Mouse (Mus musculus) testis, adult 2 months (tissue): ENCODE results near the gene Prr12. TPM values are rescaled to one million over a fixed set of nuclear protein-coding genes. Genes with fewer than 3 reads are reported as not detected.

Experiments used
- H3K27ac ChIP-seq: fragments of 200-500 bp; 2 replicates; pipeline ENCODE4 v1.5.1; 2012; ENCODE audit warnings: low read depth, low read length; ENCODE audit not compliant: control insufficient read depth, insufficient read depth
- H3K27me3 ChIP-seq: fragments of 200-500 bp; 2 replicates; pipeline ENCODE4 v1.6.1; 2012; ENCODE audit warnings: mild to moderate bottlenecking, low read length, moderate library complexity; ENCODE audit not compliant: control insufficient read depth, insufficient read depth
- H3K36me3 ChIP-seq: fragments of 200-500 bp; 2 replicates; pipeline ENCODE4 v1.6.1; 2012; ENCODE audit warnings: mild to moderate bottlenecking, low read length; ENCODE audit not compliant: control insufficient read depth, insufficient read depth
- H3K4me1 ChIP-seq: fragments of 200-500 bp; 2 replicates; pipeline ENCODE4 v1.6.1; 2012; ENCODE audit warnings: low read length; ENCODE audit not compliant: control insufficient read depth, insufficient read depth
- H3K4me3 ChIP-seq: fragments of 200-500 bp; 2 replicates; pipeline ENCODE4 v1.5.1; 2012; ENCODE audit warnings: low read depth, mild to moderate bottlenecking, low read length, moderate library complexity, mixed read lengths; ENCODE audit not compliant: control insufficient read depth
- CTCF ChIP-seq: fragments of 200-500 bp; IDR thresholded peaks from 2 replicates; pipeline ENCODE4 v1.5.1; 2012; ENCODE audit warnings: low read depth, mild to moderate bottlenecking, inconsistent platforms, low read length, moderate library complexity; ENCODE audit not compliant: control insufficient read depth, insufficient read depth, insufficient replicate concordance
- POLR2A ChIP-seq: fragments of 200-500 bp; IDR thresholded peaks from 2 replicates; pipeline ENCODE4 v1.6.1; 2012; ENCODE audit warnings: low read depth, mild to moderate bottlenecking, inconsistent platforms, low read length, moderate library complexity; ENCODE audit not compliant: control insufficient read depth
- polyA plus RNA-seq: library from polyadenylated mRNA; depleted of rRNA; stranded (reverse); fragments of >200 nt; gene quantifications from 2 replicates; pipeline ENCODE4 v1.2.3, GENCODE M21; 2012

Gene Prr12
- polyA plus RNA-seq, 1 experiment, result 3.4 TPM

GRCm38 (mm10) chr7:45048923-45049657, 3.6 kb downstream of the Prr12 start:
- H3K4me3 ChIP-seq, result no peak overlapping the region
- no peaks in the 10 kb centered on the region for H3K27me3 ChIP-seq
- H3K36me3 ChIP-seq, result no peaks in the 10 kb centered on the region
- TF ChIP-seq CTCF (no peak), POLR2A (no peak)
- no peak overlapping the region for H3K27ac ChIP-seq
- H3K4me1 ChIP-seq, result peaks cover 22% of the 10 kb centered on the region

DNA sequence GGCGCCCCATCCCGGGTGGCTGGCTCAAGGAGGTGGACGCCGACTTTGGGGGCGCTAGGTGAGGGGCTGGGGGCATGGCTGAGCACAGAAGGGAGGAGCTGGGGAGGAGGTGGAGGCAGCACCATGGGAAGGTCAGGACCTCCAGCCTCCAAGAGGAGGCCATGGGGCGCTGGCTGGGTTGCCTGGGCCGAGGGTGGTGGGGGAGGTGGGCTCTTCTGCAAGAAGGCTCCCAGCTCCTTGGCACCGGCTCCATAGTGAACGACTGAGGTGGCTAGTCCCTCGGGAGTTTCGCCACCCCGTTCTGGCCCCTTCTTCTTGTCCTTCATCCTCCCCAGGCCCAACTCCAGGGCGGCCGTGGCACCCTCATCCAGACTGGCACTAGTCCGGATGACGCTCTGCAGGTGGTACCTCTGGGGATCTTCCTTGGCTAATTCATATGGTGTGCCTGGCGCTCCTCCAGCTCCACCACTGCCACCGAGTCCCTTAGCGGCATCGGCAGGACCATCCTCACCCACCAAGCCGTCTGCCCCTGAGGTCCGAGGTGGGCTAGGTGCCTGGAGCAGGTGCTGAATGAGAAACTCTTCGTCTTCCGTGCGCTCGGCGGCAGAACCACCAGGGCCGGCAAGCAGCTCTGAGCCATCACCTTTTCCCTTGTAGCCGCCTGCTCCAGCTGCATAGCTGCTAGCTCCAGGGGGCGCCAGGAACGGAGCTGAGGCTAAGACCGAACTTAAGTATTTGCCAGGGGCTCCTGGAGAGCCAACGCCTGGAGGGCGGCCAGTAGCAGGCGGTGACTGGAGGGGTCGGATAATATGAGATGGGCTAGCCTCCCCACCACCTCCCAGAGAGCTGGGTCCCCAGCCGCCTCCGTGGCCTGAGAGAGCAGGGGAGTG, 4.4 kb downstream of the Prr12 start:
- Histone ChIP-seq H3K27me3 (no peaks in the 10 kb centered on the region), H3K36me3 (no peaks in the 10 kb centered on the region), H3K4me3 (no peak overlapping the region), H3K4me1 (peaks cover 17% of the 10 kb centered on the region), H3K27ac (no peak overlapping the region)
- TF ChIP-seq POLR2A (no peak), CTCF (no peak)

- H3K36me3 ChIP-seq, result no peaks in the 10 kb centered on the region
- H3K4me3 ChIP-seq, result no peak overlapping the region
- no peaks in the 10 kb centered on the region for H3K27me3 ChIP-seq
- TF ChIP-seq CTCF, result no peak
- no peak for TF ChIP-seq POLR2A
- no peak overlapping the region for H3K27ac ChIP-seq
- H3K4me1 ChIP-seq, result peaks cover 15% of the 10 kb centered on the region
Observed at GRCm38 (mm10) chr7:45047491-45047890, 5.2 kb downstream of the Prr12 start.

DNA sequence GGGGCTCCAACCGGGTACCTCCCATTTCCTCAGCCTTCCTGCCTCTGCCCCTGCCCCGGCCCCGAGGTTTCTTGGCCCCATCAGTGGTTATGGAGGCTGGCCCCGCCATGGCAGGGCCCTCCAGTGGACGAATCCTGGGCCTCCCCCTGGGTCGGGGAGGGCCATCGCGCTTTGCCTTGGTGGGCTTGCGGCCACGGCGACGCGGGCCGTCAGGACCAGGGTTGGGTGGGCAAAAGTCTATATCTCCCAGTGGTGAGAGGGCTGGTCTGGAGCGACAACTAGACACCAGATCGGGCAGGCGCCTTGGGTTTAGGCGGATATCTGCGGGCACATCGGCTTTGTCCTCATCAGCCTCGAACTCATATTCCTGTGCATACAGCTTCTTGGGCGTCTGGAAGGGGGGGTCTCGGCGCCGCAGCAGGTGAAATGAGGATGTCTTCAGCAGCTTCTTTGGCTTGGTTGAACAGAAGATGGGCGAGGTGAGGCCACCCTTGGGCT, 5.8 kb downstream of the Prr12 start:
- TF ChIP-seq POLR2A (no peak), CTCF (no peak)
- H3K4me3 ChIP-seq, result no peak overlapping the region
- peaks cover 9% of the 10 kb centered on the region for H3K4me1 ChIP-seq
- H3K27me3 ChIP-seq, result no peaks in the 10 kb centered on the region
- no peaks in the 10 kb centered on the region for H3K36me3 ChIP-seq
- no peak overlapping the region for H3K27ac ChIP-seq

- no peaks in the 10 kb centered on the region for H3K36me3 ChIP-seq
- H3K4me1 ChIP-seq, result no peaks in the 10 kb centered on the region; the same call in none of the 2 replicates
- no peak overlapping the region for H3K4me3 ChIP-seq
- H3K27ac ChIP-seq, result no peak overlapping the region
- no peak for TF ChIP-seq POLR2A
- TF ChIP-seq CTCF, result no peak
- no peaks in the 10 kb centered on the region for H3K27me3 ChIP-seq
Observed at GRCm38 (mm10) chr7:45045741-45046140, 6.9 kb downstream of the Prr12 start.

DNA sequence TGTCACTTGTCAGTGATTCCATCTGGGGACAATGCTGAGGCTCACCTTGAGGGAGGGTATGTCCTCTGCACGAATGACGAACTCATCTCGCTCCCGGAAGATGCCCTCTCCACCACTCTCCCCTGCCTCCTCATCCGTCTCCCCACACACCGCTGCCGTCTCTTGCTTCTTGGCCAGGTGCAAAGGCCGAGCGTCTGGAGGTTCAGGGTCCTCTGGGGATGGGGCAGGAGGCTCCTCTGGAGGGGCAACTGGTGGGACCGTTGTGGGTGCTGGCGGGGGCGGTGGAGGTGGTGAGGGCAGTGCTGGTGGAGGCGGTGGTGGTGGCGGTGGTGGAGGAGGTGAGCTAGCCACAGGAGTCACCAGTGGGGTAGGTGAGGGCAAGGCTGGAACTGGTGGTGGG, 9.4 kb downstream of the Prr12 start:
- Histone ChIP-seq H3K27me3 (no peaks in the 10 kb centered on the region), H3K36me3 (no peaks in the 10 kb centered on the region), H3K4me1 (no peaks in the 10 kb centered on the region), H3K4me3 (no peak overlapping the region), H3K27ac (no peak overlapping the region)
- no peak for TF ChIP-seq CTCF
- TF ChIP-seq POLR2A, result no peak

GRCm38 (mm10) chr7:45040851-45041250, 11.8 kb downstream of the Prr12 start:
- no peak overlapping the region for H3K4me3 ChIP-seq
- H3K36me3 ChIP-seq, result no peaks in the 10 kb centered on the region
- TF ChIP-seq CTCF (no peak), POLR2A (no peak)
- no peaks in the 10 kb centered on the region for H3K27me3 ChIP-seq
- H3K4me1 ChIP-seq, result no peaks in the 10 kb centered on the region
- H3K27ac ChIP-seq, result no peak overlapping the region
